Mouse (Mus musculus): ENCODE results near the gene Cbx1. TPM values are rescaled to one million over a fixed set of nuclear protein-coding genes. Genes with fewer than 3 reads are reported as not detected.

Cbx1 gene
- polyA plus RNA-seq, 1 experiment from 2014 or later = 66.5 TPM

GRCm38 (mm10) chr11:96758402-96758801 lies 30.5 kb upstream of the Cbx1 start:
- no peak for ATAC-seq (ENCODE audit: low read depth)
- no peaks in the 10 kb centered on the region for H3K27me3 ChIP-seq (ENCODE audit: control insufficient read depth, insufficient read depth, low read length)
- no peak overlapping the region for H3K4me3 ChIP-seq (ENCODE audit: low read depth, low read length)
- peaks cover 8% of the 10 kb centered on the region; the same call in 1 of the 2 replicates for H3K4me1 ChIP-seq (ENCODE audit: control insufficient read depth, insufficient read depth, low read length)
- H3K36me3 ChIP-seq (ENCODE audit: control insufficient read depth, insufficient read depth, low read length) = no peaks in the 10 kb centered on the region
- no peak overlapping the region for H3K9ac ChIP-seq (replicated peaks; ENCODE audit: low read depth, low read length)
- no peak overlapping the region for H3K4me2 ChIP-seq (ENCODE audit: low read depth, low read length)
- H3K9me3 ChIP-seq (ENCODE audit: control insufficient read depth, low read length) = no peaks in the 10 kb centered on the region
- 52% methylated on average over 5 of the region's 5 CpGs for WGBS
- no peak overlapping the region for H3K27ac ChIP-seq (ENCODE audit: low read depth, low read length)

- H3K27me3 ChIP-seq (ENCODE audit: control insufficient read depth, insufficient read depth, low read length) = no peaks in the 10 kb centered on the region
- no peak overlapping the region for H3K4me3 ChIP-seq (ENCODE audit: low read depth, low read length)
- WGBS = 48% methylated on average over 3 of the region's 3 CpGs
- no peak overlapping the region for H3K27ac ChIP-seq (ENCODE audit: low read depth, low read length)
- no peaks in the 10 kb centered on the region for H3K9me3 ChIP-seq (ENCODE audit: control insufficient read depth, low read length)
- H3K9ac ChIP-seq (replicated peaks; ENCODE audit: low read depth, low read length) = no peak overlapping the region
- H3K36me3 ChIP-seq (ENCODE audit: control insufficient read depth, insufficient read depth, low read length) = no peaks in the 10 kb centered on the region
- no peak overlapping the region for H3K4me2 ChIP-seq (ENCODE audit: low read depth, low read length)
- no peak for ATAC-seq (ENCODE audit: low read depth)
- H3K4me1 ChIP-seq (ENCODE audit: control insufficient read depth, insufficient read depth, low read length) = peaks cover 20% of the 10 kb centered on the region
Measured at GRCm38 (mm10) chr11:96760042-96760441, 28.9 kb upstream of the Cbx1 start.

GRCm38 (mm10) chr11:96761984-96762383 lies 26.9 kb upstream of the Cbx1 start:
- Histone ChIP-seq H3K9ac (replicated peaks; ENCODE audit: low read depth, low read length) (no peak overlapping the region), H3K27me3 (ENCODE audit: control insufficient read depth, insufficient read depth, low read length) (no peaks in the 10 kb centered on the region), H3K27ac (ENCODE audit: low read depth, low read length) (no peak overlapping the region), H3K4me1 (ENCODE audit: control insufficient read depth, insufficient read depth, low read length) (peaks cover 31% of the 10 kb centered on the region), H3K4me2 (ENCODE audit: low read depth, low read length) (no peak overlapping the region), H3K36me3 (ENCODE audit: control insufficient read depth, insufficient read depth, low read length) (no peaks in the 10 kb centered on the region; the same call in 1 of the 2 replicates), H3K9me3 (ENCODE audit: control insufficient read depth, low read length) (no peaks in the 10 kb centered on the region), H3K4me3 (ENCODE audit: low read depth, low read length) (no peak overlapping the region)
- 56% methylated on average over 7 of the region's 7 CpGs for WGBS
- no peak for ATAC-seq (ENCODE audit: low read depth)

GRCm38 (mm10) chr11:96762742-96763470 lies 26.0 kb upstream of the Cbx1 start:
- Histone ChIP-seq H3K36me3 (ENCODE audit: control insufficient read depth, insufficient read depth, low read length) (no peaks in the 10 kb centered on the region; the same call in 1 of the 2 replicates), H3K4me2 (ENCODE audit: low read depth, low read length) (no peak overlapping the region), H3K9ac (replicated peaks; ENCODE audit: low read depth, low read length) (no peak overlapping the region), H3K27me3 (ENCODE audit: control insufficient read depth, insufficient read depth, low read length) (no peaks in the 10 kb centered on the region), H3K9me3 (ENCODE audit: control insufficient read depth, low read length) (no peaks in the 10 kb centered on the region), H3K4me3 (ENCODE audit: low read depth, low read length) (no peak overlapping the region), H3K4me1 (ENCODE audit: control insufficient read depth, insufficient read depth, low read length) (peaks cover 40% of the 10 kb centered on the region), H3K27ac (ENCODE audit: low read depth, low read length) (peak overlapping the region; percentile 74)
- 48% methylated on average over 15 of the region's 15 CpGs for WGBS
- 0 out of 2 replicates have a peak, but pooled peaks have one; percentile 28 for ATAC-seq (ENCODE audit: low read depth)

GRCm38 (mm10) chr11:96764511-96765350 lies 24.2 kb upstream of the Cbx1 start:
- peak; percentile 64 for ATAC-seq (ENCODE audit: low read depth)
- Histone ChIP-seq H3K27ac (ENCODE audit: low read depth, low read length) (peak overlapping the region; percentile 78), H3K4me2 (ENCODE audit: low read depth, low read length) (no peak overlapping the region), H3K27me3 (ENCODE audit: control insufficient read depth, insufficient read depth, low read length) (no peaks in the 10 kb centered on the region), H3K9me3 (ENCODE audit: control insufficient read depth, low read length) (no peaks in the 10 kb centered on the region), H3K9ac (replicated peaks; ENCODE audit: low read depth, low read length) (0 out of 2 replicates have a peak overlapping the region, but pooled peaks have one; percentile 8), H3K4me1 (ENCODE audit: control insufficient read depth, insufficient read depth, low read length) (peaks cover 49% of the 10 kb centered on the region), H3K36me3 (ENCODE audit: control insufficient read depth, insufficient read depth, low read length) (peaks cover 15% of the 10 kb centered on the region), H3K4me3 (ENCODE audit: low read depth, low read length) (no peak overlapping the region)
- WGBS = 22% methylated on average over 13 of the region's 13 CpGs

GRCm38 (mm10) chr11:96765645-96766044 lies 23.3 kb upstream of the Cbx1 start:
- Histone ChIP-seq H3K4me2 (ENCODE audit: low read depth, low read length) (no peak overlapping the region), H3K9ac (replicated peaks; ENCODE audit: low read depth, low read length) (no peak overlapping the region), H3K4me1 (ENCODE audit: control insufficient read depth, insufficient read depth, low read length) (peaks cover 49% of the 10 kb centered on the region), H3K9me3 (ENCODE audit: control insufficient read depth, low read length) (no peaks in the 10 kb centered on the region), H3K27me3 (ENCODE audit: control insufficient read depth, insufficient read depth, low read length) (no peaks in the 10 kb centered on the region), H3K27ac (ENCODE audit: low read depth, low read length) (peak overlapping the region; percentile 80), H3K36me3 (ENCODE audit: control insufficient read depth, insufficient read depth, low read length) (peaks cover 24% of the 10 kb centered on the region), H3K4me3 (ENCODE audit: low read depth, low read length) (no peak overlapping the region)
- WGBS = 81% methylated on average over 7 of the region's 7 CpGs
- ATAC-seq (ENCODE audit: low read depth) = no peak

- Histone ChIP-seq H3K4me3 (ENCODE audit: low read depth, low read length) (no peak overlapping the region), H3K27ac (ENCODE audit: low read depth, low read length) (peak overlapping the region; percentile 80), H3K27me3 (ENCODE audit: control insufficient read depth, insufficient read depth, low read length) (no peaks in the 10 kb centered on the region), H3K9ac (replicated peaks; ENCODE audit: low read depth, low read length) (no peak overlapping the region), H3K4me2 (ENCODE audit: low read depth, low read length) (no peak overlapping the region), H3K9me3 (ENCODE audit: control insufficient read depth, low read length) (no peaks in the 10 kb centered on the region), H3K4me1 (ENCODE audit: control insufficient read depth, insufficient read depth, low read length) (peaks cover 49% of the 10 kb centered on the region), H3K36me3 (ENCODE audit: control insufficient read depth, insufficient read depth, low read length) (peaks cover 33% of the 10 kb centered on the region)
- ATAC-seq (ENCODE audit: low read depth) = no peak
- WGBS = 72% methylated on average over 12 of the region's 12 CpGs
Measured at GRCm38 (mm10) chr11:96766555-96766954, 22.4 kb upstream of the Cbx1 start.

- Histone ChIP-seq H3K9ac (replicated peaks; ENCODE audit: low read depth, low read length) (no peak overlapping the region), H3K4me1 (ENCODE audit: control insufficient read depth, insufficient read depth, low read length) (peaks cover 49% of the 10 kb centered on the region), H3K4me3 (ENCODE audit: low read depth, low read length) (no peak overlapping the region), H3K36me3 (ENCODE audit: control insufficient read depth, insufficient read depth, low read length) (peaks cover 38% of the 10 kb centered on the region), H3K27ac (ENCODE audit: low read depth, low read length) (peak overlapping the region; percentile 80), H3K27me3 (ENCODE audit: control insufficient read depth, insufficient read depth, low read length) (no peaks in the 10 kb centered on the region), H3K9me3 (ENCODE audit: control insufficient read depth, low read length) (no peaks in the 10 kb centered on the region), H3K4me2 (ENCODE audit: low read depth, low read length) (no peak overlapping the region; the same call in 1 of the 2 replicates)
- 23% methylated on average over 7 of the region's 7 CpGs for whole genome bisulfite sequencing
- peak; percentile 62; the same call in 1 of the 2 replicates for ATAC-seq (ENCODE audit: low read depth)
Measured at GRCm38 (mm10) chr11:96767096-96767495, 21.8 kb upstream of the Cbx1 start.

GRCm38 (mm10) chr11:96768240-96768639 lies 20.7 kb upstream of the Cbx1 start:
- no peak for ATAC-seq (ENCODE audit: low read depth)
- no peaks in the 10 kb centered on the region for H3K27me3 ChIP-seq (ENCODE audit: control insufficient read depth, insufficient read depth, low read length)
- peaks cover 49% of the 10 kb centered on the region for H3K36me3 ChIP-seq (ENCODE audit: control insufficient read depth, insufficient read depth, low read length)
- peaks cover 42% of the 10 kb centered on the region for H3K4me1 ChIP-seq (ENCODE audit: control insufficient read depth, insufficient read depth, low read length)
- WGBS = 62% methylated on average over 9 of the region's 9 CpGs
- H3K4me3 ChIP-seq (ENCODE audit: low read depth, low read length) = no peak overlapping the region
- H3K9me3 ChIP-seq (ENCODE audit: control insufficient read depth, low read length) = no peaks in the 10 kb centered on the region
- no peak overlapping the region for H3K4me2 ChIP-seq (ENCODE audit: low read depth, low read length)
- H3K9ac ChIP-seq (replicated peaks; ENCODE audit: low read depth, low read length) = 0 out of 2 replicates have a peak overlapping the region, but pooled peaks have one; percentile 5
- peak overlapping the region; percentile 80 for H3K27ac ChIP-seq (ENCODE audit: low read depth, low read length)
